Mouse (Mus musculus): ENCODE measurements at regions not wholly inside any gene's neighbourhood (a gene's known extent, or its start where the extent isn't known, plus 50 kb on each side); places are given as distances from the start of the nearest gene placed in this dataset.

DNA sequence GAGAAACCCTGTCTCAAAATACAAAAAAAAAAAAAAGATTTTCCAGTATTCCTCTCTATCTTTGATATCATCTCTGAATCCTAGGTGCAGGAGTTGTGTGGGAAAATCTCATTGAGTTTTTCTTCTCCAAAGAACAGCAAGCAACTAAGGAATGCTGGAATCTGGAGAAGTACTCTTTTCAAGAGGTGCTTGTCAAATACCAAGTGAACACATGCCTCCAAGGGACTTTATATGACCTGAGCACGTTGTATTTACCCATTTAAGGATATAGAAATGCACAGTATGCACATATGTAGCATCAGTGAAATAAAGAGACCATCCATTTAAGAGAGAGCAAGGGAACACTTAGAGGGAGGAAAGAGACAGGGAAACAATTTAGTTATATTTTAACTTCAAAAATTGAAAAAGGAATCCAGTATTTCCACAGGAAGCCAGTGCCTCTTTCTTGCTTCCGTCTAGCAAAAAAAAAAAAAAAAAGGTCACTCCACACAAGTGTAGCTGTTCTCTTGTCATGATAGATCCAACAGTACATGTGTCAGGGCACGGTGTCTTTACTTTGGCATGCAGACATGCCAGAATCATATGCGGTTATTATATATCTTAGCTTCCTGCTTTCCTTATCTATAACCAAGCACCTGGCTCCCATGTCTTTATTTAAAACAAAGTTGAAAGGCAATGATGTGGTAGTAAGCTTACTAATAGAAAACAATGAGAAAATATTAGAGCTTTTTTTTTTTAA is 212.1 kb upstream of the Etaa1 start:
- TF ChIP-seq POLR2A (IDR thresholded peaks at IDR 0.05; ENCODE audit: low read depth, low read length) (no peak), CTCF (IDR thresholded peaks at IDR 0.05; ENCODE audit: extremely low read depth, insufficient read depth, insufficient read length, insufficient replicate concordance) (no peak)

Data from spleen, adult 2 months (tissue).